Mouse (Mus musculus): Measurements from ENCODE around the gene Slc38a11. TPM values are rescaled to one million over a fixed set of nuclear protein-coding genes. Genes with fewer than 3 reads are reported as not detected.

The Slc38a11 gene
- polyA plus RNA-seq, 1 experiment: not detected

DNA sequence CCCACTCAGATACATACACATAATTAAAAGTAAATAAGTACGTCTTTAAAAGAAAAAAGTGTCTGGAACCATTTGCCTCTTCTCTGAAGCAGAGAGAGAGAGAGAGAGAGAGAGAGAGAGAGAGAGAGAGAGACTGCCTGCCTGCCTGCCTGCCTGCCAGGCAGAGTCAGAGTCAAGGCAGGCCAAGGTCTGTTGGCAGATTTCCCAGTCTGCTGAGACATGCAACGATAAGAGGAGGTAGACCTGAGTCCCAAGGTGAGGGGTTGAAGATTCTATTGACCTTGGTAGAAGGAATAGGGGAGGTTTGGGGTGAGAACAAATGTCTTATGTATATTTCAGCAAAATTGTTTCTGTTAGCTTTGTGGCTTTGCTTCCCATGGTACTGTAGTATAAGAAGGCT, 42.9 kb downstream of the Slc38a11 start:
- H3K36me3 ChIP-seq (ENCODE audit: control insufficient read depth, insufficient read depth, low read length, poor library complexity, severe bottlenecking): no peaks in the 10 kb centered on the region
- H3K27ac ChIP-seq (ENCODE audit: insufficient read depth, low read length): no peak overlapping the region
- H3K4me1 ChIP-seq (ENCODE audit: control insufficient read depth, insufficient read depth, low read length): no peaks in the 10 kb centered on the region
- no peaks in the 10 kb centered on the region for H3K9me3 ChIP-seq (replicated peaks; ENCODE audit: control insufficient read depth, insufficient read depth, low read length, poor library complexity, severe bottlenecking)
- TF ChIP-seq CTCF (IDR thresholded peaks at IDR 0.05; ENCODE audit: low read depth, low read length): no peak
- no peak for TF ChIP-seq EP300 (IDR thresholded peaks at IDR 0.05; ENCODE audit: insufficient read depth, low read depth, low read length)
- TF ChIP-seq POLR2A (IDR thresholded peaks at IDR 0.05; ENCODE audit: insufficient read depth, low read length): no peak
- H3K27me3 ChIP-seq (ENCODE audit: control insufficient read depth, insufficient read depth, low read length, poor library complexity, severe bottlenecking): no peaks in the 10 kb centered on the region
- H3K9ac ChIP-seq (ENCODE audit: low read depth, poor library complexity, severe bottlenecking): no peak overlapping the region
- no peak overlapping the region for H3K4me3 ChIP-seq (ENCODE audit: low read depth, low read length)

DNA sequence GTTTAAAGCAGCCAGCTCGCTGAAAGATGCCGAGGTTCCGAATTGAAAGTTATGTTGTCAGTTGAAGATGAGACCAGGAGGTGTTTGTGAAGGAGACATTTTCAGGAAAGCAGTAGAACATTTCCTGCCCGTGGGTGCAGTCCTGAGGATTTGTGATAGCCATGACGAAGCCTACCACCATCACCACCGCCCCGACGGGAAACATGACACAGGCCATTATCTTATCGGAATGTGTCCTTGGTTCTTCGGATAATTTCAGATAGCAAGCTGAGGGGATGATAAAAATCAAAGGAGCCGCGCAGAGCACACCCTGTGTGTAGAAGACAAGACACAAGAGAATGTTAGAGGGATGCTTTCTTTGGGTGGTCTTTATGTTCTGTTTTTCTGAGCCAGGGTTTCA, 47.1 kb downstream of the Slc38a11 start:
- no peak overlapping the region for H3K4me3 ChIP-seq (ENCODE audit: low read depth, low read length)
- no peak overlapping the region for H3K9ac ChIP-seq (ENCODE audit: low read depth, poor library complexity, severe bottlenecking)

DNA sequence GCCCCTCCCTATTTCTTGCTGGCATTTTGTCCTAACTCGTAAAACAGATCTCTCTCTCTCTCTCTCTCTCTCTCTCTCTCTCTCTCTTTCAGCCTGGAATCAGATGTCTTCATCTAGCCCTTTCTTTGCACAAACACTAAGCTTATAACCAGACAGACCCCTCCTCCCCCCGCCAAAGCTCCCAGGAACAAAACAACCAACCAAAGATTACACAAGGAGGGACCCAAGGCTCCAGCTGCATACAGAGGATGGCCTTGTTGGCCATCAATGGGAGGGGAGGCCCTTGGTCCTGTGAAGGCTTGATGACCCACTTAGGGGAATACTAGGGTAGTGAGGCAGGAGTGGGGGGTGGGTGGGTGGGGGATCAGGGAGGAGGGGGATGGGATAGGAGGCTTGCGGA, 52.6 kb downstream of the Slc38a11 start:
- H3K27ac ChIP-seq (ENCODE audit: insufficient read depth, low read length): no peak overlapping the region
- H3K4me3 ChIP-seq (ENCODE audit: low read depth, low read length): no peak overlapping the region
- no peaks in the 10 kb centered on the region for H3K27me3 ChIP-seq (ENCODE audit: control insufficient read depth, insufficient read depth, low read length, poor library complexity, severe bottlenecking)
- TF ChIP-seq EP300 (IDR thresholded peaks at IDR 0.05; ENCODE audit: insufficient read depth, low read depth, low read length) (no peak), POLR2A (IDR thresholded peaks at IDR 0.05; ENCODE audit: insufficient read depth, low read length) (no peak), CTCF (IDR thresholded peaks at IDR 0.05; ENCODE audit: low read depth, low read length) (no peak)
- H3K4me1 ChIP-seq (ENCODE audit: control insufficient read depth, insufficient read depth, low read length): no peaks in the 10 kb centered on the region
- H3K9ac ChIP-seq (ENCODE audit: low read depth, poor library complexity, severe bottlenecking): no peak overlapping the region
- no peaks in the 10 kb centered on the region for H3K36me3 ChIP-seq (ENCODE audit: control insufficient read depth, insufficient read depth, low read length, poor library complexity, severe bottlenecking)
- no peaks in the 10 kb centered on the region for H3K9me3 ChIP-seq (replicated peaks; ENCODE audit: control insufficient read depth, insufficient read depth, low read length, poor library complexity, severe bottlenecking)

More for the DNA sequence above, 47.1 kb downstream of the Slc38a11 start:
- H3K27ac ChIP-seq (ENCODE audit: insufficient read depth, low read length): no peak overlapping the region
- H3K27me3 ChIP-seq (ENCODE audit: control insufficient read depth, insufficient read depth, low read length, poor library complexity, severe bottlenecking): no peaks in the 10 kb centered on the region
- no peaks in the 10 kb centered on the region for H3K4me1 ChIP-seq (ENCODE audit: control insufficient read depth, insufficient read depth, low read length)
- no peak for TF ChIP-seq CTCF (IDR thresholded peaks at IDR 0.05; ENCODE audit: low read depth, low read length)
- no peak for TF ChIP-seq POLR2A (IDR thresholded peaks at IDR 0.05; ENCODE audit: insufficient read depth, low read length)
- TF ChIP-seq EP300 (IDR thresholded peaks at IDR 0.05; ENCODE audit: insufficient read depth, low read depth, low read length): no peak
- H3K9me3 ChIP-seq (replicated peaks; ENCODE audit: control insufficient read depth, insufficient read depth, low read length, poor library complexity, severe bottlenecking): no peaks in the 10 kb centered on the region
- no peaks in the 10 kb centered on the region for H3K36me3 ChIP-seq (ENCODE audit: control insufficient read depth, insufficient read depth, low read length, poor library complexity, severe bottlenecking)

DNA sequence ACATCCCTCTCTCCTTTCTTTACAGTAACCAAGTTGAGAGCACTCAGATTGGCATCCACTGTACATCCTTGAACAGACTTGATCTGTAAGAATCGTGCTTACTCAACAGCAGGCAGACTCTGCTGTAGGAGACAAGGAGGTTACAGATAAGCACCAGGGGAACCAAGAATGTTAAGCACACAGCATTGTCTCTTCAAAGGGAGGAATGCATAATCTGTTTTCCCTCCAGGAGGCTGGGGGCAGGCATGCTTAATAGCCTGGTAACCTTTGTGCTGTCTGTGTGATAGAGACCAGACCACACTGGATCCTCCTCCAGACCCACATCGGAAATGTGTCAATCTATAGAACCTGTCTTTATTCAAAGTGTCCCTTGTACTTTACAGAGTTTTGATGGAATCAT, 67.3 kb downstream of the Slc38a11 start:
- Histone ChIP-seq H3K4me3 (ENCODE audit: low read depth, low read length) (no peak overlapping the region), H3K27ac (ENCODE audit: insufficient read depth, low read length) (no peak overlapping the region), H3K4me1 (ENCODE audit: control insufficient read depth, insufficient read depth, low read length) (no peaks in the 10 kb centered on the region), H3K27me3 (ENCODE audit: control insufficient read depth, insufficient read depth, low read length, poor library complexity, severe bottlenecking) (no peaks in the 10 kb centered on the region), H3K9ac (ENCODE audit: low read depth, poor library complexity, severe bottlenecking) (no peak overlapping the region), H3K36me3 (ENCODE audit: control insufficient read depth, insufficient read depth, low read length, poor library complexity, severe bottlenecking) (no peaks in the 10 kb centered on the region), H3K9me3 (replicated peaks; ENCODE audit: control insufficient read depth, insufficient read depth, low read length, poor library complexity, severe bottlenecking) (no peaks in the 10 kb centered on the region)
- no peak for TF ChIP-seq EP300 (IDR thresholded peaks at IDR 0.05; ENCODE audit: insufficient read depth, low read depth, low read length)
- TF ChIP-seq CTCF (IDR thresholded peaks at IDR 0.05; ENCODE audit: low read depth, low read length): no peak
- TF ChIP-seq POLR2A (IDR thresholded peaks at IDR 0.05; ENCODE audit: insufficient read depth, low read length): no peak

DNA sequence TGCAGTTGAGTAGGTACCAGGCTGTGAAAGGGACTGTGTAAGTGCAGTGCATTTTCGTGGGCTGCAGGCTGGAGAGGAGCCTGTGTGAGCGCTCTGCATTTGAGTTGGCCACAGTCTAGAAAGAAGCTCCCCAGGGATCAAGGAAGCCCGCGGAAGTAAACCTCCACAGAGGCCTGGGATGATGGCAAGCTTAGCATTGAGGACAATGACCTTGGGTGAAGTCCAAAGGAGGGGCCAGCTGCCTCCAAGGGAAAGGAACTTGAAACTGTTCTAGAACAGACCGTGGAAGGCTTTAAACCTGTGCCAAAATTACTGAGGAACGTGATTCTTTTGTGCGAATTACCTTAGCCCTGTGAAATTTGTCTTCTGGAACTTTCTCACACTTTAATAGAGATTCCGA, 69.7 kb downstream of the Slc38a11 start:
- H3K9ac ChIP-seq (ENCODE audit: low read depth, poor library complexity, severe bottlenecking): no peak overlapping the region
- no peak overlapping the region for H3K27ac ChIP-seq (ENCODE audit: insufficient read depth, low read length)
- no peak overlapping the region for H3K4me3 ChIP-seq (ENCODE audit: low read depth, low read length)
- no peak for TF ChIP-seq EP300 (IDR thresholded peaks at IDR 0.05; ENCODE audit: insufficient read depth, low read depth, low read length)
- no peak for TF ChIP-seq POLR2A (IDR thresholded peaks at IDR 0.05; ENCODE audit: insufficient read depth, low read length)
- no peak for TF ChIP-seq CTCF (IDR thresholded peaks at IDR 0.05; ENCODE audit: low read depth, low read length)
- H3K9me3 ChIP-seq (replicated peaks; ENCODE audit: control insufficient read depth, insufficient read depth, low read length, poor library complexity, severe bottlenecking): no peaks in the 10 kb centered on the region
- H3K36me3 ChIP-seq (ENCODE audit: control insufficient read depth, insufficient read depth, low read length, poor library complexity, severe bottlenecking): no peaks in the 10 kb centered on the region
- H3K4me1 ChIP-seq (ENCODE audit: control insufficient read depth, insufficient read depth, low read length): no peaks in the 10 kb centered on the region
- no peaks in the 10 kb centered on the region for H3K27me3 ChIP-seq (ENCODE audit: control insufficient read depth, insufficient read depth, low read length, poor library complexity, severe bottlenecking)

DNA sequence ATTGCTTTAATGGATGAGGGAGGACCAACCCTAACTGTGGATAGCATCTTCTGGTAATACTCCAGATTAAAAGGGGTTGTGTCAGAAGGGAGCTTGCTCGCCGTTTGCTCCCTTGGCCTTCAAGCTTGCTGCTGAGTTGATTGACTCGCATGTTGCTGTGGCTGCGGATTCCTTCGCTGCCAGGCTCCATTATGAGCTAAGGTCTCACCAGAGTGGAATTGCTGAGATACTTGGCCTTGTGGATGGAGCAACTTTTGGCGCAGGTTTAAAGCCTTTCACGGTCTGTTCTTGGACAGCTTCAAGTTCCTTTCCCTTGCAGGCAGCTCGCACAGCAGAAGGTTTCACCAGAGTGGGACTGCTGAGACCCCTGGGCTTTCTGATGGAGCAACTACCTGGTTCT, 70.4 kb downstream of the Slc38a11 start:
- Histone ChIP-seq H3K27ac (ENCODE audit: insufficient read depth, low read length) (no peak overlapping the region), H3K9ac (ENCODE audit: low read depth, poor library complexity, severe bottlenecking) (no peak overlapping the region), H3K4me3 (ENCODE audit: low read depth, low read length) (no peak overlapping the region), H3K4me1 (ENCODE audit: control insufficient read depth, insufficient read depth, low read length) (no peaks in the 10 kb centered on the region), H3K9me3 (replicated peaks; ENCODE audit: control insufficient read depth, insufficient read depth, low read length, poor library complexity, severe bottlenecking) (no peaks in the 10 kb centered on the region), H3K36me3 (ENCODE audit: control insufficient read depth, insufficient read depth, low read length, poor library complexity, severe bottlenecking) (no peaks in the 10 kb centered on the region), H3K27me3 (ENCODE audit: control insufficient read depth, insufficient read depth, low read length, poor library complexity, severe bottlenecking) (no peaks in the 10 kb centered on the region)
- no peak for TF ChIP-seq POLR2A (IDR thresholded peaks at IDR 0.05; ENCODE audit: insufficient read depth, low read length)
- no peak for TF ChIP-seq EP300 (IDR thresholded peaks at IDR 0.05; ENCODE audit: insufficient read depth, low read depth, low read length)
- TF ChIP-seq CTCF (IDR thresholded peaks at IDR 0.05; ENCODE audit: low read depth, low read length): no peak

Data from ES-Bruce4 (cell line).